Mouse (Mus musculus) retina, adult 2 months (tissue): ENCODE results near the gene Rfx4.

ENCODE experiments used
- DNase-seq: peaks from one replicate; pipeline ENCODE4 v3.0.0-alpha.2; 2012; ENCODE audit warnings: low read depth, low spot score

Rfx4 gene

DNA sequence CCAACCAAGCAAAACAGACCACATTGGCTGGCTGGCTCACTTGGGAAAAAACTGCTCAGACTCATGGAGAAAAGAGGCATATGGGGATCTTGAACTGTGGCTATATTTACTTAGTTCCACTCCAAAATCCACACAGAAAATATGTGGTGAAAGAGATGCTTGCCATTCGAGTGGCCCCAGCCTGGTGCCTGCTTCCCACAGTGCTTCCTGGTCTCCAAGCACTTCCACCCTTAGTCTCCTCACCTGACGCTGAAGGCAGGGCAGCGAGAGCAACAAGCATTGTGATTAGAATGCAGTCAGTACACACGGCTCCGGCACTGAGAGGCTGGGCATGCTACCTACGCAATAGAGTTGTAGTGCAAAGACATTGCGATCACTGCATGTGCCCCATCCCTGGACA, 111.7 kb downstream of the Rfx4 start:
- DNase-seq: no peak

GRCm38 (mm10) chr10:84871285-84871684, 115.4 kb downstream of the Rfx4 start:
- no peak for DNase-seq

DNA sequence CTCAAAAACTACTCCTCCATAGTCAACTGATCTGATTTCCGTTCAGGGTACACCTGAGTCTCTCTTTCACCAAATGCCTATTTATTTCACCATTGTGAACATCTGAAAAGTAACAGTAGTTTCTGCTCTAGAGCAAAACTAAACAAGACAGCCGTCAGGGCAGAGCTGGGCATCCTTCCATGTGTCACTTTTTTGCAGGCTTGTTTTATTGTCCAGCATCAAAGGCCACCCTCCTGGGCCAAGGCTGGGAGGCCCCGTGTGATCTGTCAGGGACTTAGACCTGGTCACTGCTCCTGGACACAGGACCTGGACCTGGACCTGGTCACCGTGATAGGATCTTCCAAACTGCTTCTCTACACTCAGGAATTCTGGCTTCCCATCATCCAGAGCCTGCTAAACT, 116.1 kb downstream of the Rfx4 start:
- no peak for DNase-seq

DNA sequence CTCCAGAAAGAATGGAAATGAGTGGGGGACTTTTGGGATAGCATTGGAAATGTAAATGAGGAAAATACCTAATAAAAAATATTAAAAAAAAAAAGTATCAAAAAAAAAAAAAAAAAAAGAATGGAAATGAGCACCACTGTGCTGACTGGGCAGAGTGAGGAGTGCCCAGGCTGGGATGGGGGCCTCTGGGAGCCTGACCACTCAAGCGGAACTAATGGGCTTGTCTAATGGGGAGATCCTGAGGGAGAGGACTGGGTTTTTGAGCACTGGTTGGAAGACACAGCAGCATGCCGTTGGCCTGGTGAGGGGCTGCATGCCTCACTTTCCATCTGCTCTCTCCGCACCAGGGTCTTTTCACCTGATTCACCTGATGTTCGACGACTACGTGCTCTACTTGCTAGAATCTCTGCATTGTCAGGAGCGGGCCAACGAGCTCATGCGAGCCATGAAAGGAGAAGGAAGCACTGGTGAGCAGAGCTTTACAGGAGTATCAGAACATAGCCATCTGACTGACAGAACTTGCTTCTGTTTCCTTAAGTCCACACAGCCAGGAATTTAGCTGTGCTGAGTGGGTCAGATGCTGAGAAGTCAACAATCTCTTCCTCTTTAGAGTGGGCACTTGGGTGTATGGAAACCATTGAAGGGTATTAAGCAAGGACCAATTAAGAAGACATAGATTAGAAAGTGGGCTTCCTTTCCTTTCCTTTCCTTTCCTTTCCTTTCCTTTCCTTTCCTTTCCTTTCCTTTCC, 124.1 kb downstream of the Rfx4 start:
- no peak for DNase-seq

DNA sequence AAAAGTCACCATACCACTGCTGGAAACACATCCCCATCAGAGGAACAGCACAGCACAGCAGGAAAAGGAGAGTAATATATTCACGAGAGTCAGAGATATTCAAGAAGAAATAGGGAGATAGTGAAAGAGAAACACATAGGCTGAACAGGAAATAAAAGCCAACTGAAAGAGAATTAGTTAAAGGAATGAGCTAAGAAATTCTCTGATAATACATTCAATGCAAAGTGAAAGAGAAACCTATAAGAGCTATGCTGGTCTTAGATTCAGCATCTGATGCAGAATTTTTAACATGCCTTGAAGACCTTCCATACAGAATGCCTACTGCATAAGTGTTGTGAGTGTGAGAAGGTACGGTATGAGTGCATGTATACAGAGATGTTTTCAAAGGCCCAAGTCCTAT, 126.7 kb downstream of the Rfx4 start:
- no peak for DNase-seq

DNA sequence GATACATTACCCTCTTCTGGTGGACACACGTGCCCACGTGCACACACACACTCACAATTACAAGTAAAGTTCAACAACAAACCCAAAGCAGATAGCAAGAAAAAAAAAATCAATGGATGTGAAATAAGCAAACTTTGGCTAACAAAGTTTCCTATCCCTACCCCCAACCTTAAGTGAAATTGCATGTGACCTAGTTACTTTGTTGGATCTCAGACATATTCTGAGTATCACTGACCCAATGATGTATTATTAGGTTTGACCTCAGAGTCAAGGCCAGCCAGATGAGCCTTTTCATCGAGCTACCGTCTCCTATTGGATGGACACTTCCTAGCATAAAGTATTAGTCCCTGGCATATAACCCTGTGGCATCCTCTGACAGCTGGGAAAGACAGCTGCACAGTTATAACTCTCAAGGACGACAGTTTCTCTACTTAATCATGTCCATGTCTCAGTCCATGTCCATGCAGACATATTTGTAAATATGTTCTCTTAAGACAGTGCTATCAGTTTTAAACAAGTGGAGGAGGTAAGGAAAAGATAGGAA, 129.6 kb downstream of the Rfx4 start:
- no peak for DNase-seq

DNA sequence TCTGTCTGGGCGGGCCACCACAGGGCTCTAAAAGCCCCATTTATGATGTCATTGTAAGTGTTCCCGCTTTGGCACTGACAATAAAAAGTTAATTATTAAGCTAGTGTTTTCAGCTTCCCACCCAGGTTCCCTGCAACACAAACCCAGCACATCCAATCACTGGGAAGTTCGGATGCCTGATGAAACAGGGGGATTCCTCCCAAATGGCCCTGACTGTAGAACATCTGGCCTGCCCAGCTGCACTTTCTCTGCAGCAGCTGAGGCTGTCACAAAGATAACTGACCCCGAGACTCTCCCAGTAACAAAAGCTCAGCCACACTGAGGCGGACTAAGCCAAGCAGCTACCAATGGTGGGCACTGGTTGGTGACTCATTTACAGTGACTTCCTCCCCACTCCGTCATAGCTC, 130.4 kb downstream of the Rfx4 start:
- DNase-seq: no peak

DNA sequence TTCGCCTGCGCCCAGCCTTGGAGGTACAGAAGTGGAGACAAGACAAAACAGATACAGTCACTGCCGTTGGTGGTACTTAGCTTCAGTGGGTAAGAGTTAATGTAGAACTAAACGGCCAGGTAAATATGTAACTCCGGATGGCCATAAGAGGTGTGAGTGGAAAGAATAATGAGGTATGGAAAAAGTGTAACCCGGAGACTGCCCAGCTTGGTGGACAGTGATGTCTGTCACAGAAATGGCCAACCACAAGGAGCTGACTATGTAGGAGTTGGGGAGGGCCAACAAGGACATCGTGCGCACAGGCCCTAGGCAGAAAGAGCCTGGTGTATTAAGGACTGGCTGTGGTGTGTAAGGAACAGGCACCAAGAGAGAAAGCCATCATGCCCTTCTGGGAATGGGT, 130.9 kb downstream of the Rfx4 start:
- no peak for DNase-seq

GRCm38 (mm10) chr10:84889096-84889846, 133.4 kb downstream of the Rfx4 start:
- DNase-seq: no peak

DNA sequence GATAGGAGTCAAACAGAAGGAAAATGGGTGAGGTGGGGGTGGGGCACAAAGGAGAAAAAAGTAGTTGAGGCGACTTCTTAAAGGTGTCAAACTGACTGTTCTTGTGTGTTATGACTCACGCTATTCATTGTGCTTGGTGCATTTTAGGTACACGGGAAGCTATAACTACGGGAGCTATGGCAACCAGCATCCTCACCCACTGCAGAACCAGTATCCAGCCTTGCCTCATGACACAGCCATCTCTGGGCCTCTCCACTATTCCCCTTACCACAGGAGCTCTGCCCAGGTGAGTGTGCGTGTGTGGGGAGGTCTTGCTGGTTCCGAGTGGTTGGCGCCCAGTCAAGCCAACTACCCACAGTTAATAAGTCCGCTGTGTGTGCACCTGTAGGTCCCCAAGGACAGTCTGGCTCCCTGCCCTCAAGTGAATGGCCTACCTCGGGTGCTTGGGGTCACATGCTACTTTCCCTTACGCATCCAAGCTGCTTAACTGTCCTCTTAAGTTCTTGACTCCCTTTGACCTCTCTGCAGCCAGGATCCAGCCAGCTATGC, 140.0 kb downstream of the Rfx4 start:
- DNase-seq: no peak

DNA sequence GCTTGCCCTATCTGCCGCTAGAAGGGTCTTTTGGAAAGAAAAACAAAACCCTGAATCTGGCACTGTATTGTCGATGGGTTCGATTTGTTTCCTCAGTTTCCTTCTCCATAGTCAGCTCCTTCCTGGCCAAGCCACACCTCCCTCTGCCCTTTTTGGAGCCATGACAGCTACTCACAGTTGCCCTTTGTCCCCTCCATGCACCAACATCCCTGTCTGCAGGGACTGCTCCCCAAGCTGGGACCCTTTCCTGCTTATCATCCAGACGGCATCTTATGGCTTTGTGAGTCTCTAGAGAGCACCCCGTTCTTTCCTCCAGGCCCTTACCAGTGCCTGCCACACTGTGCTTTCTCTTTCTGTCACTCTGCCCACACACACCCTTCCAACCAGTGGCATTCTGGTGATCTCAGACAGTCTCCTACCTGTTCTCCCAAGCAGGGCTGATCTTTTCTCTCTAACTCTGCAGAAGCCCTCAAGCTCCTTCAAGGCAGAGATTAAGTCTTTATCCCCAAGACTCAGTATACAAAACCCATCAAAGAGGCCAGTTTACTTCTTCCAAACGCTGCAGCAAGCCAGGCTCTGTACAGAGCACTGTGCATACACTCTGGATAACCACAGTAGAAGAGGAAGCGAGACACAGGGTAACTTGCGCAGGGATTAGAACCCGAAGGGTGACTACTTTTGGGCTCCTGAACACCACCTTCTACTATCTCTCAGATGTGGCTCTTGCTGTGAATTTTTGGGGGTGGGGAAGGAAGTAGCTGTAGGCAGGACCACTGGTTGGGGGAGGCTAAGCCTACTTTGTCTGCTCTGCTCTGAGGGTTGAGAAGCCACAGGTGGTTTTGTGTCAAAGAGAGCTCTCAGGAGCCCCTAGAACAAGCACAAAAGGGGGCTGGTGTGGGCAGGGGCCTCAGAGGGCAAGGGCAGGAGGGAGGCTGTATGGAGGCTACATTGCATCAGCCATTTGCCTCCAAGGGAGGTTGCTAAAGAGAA, 141.4 kb downstream of the Rfx4 start:
- DNase-seq: no peak

DNA sequence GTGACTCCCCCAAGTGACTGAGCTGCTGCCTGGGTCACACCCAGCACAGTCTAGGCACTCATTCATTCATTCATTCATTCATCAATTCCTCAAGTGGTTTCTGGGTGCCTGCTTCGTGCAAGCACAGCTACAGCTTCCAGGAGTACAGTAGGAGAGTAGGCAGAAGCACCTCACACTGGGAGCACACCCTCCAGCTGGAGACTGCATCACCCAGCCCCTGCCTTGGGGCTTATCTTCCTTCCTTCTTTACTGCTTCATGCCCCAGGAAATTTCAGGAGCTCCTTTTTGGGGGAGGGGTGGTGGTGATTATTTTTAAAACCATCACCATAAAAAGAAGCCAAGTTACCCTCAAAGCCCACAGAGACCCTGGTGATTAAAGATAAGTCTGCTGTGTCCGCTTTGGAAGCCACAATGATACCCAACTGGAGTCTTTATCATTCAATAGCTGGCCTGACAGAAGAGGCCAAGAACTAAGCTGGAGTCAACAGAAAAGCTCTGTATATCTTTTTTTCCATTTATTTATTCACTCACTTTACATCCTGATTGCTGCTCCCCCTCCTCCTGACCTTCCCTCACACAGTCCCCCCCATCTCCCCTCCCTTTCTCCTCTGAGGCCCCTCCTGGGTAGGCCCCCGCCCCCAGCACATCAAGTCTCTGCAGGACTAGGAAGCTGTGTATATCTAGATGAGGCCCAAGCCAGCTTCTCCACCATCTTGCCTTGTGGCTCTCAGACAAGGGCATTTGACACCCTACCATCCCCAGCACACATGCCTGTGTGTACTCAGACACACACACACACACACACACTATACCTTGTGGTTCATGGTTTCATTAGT, 142.5 kb downstream of the Rfx4 start:
- no peak for DNase-seq

- DNase-seq: no peak
These were observed 145.8 kb downstream of the Rfx4 start for GRCm38 (mm10) chr10:84901676-84902075.

DNA sequence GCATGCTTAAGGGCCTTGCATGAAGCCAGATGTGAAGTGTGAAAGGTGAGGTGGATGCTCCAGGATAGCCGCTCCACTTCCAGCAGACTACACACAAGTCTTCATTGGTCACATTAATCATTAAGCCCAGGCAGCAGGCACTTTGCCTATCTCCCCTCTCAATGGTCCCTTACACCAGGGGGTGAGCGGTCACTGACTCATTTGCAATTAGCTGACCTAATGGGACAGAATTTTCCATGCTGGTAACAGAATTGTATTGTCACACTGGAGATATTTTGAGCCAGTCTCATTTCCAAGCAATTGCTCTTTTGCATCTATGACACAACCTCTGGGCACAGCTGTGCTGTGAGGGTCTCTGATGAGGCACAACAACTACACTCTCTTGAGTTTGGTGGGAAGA, 146.4 kb downstream of the Rfx4 start:
- no peak for DNase-seq

DNA sequence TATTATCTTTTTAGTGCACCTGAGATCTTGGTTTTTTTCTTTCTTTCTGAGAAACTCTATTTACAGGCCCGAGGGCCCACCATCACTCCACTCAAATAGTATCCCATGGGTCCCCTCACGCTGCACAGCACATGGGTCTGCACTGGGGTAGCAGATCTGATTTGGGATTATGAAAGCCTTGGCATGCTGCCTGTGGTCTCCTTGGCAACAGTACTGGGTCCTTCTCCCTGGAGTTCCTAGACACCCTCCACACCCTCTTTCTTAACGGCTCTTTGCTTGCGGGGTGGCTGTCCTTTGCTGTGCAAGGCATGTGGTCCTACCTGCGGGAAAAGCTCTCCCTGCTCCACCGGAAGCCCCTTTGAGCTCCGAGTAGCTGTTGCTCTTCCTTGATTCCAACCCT, 147.4 kb downstream of the Rfx4 start:
- DNase-seq: no peak

GRCm38 (mm10) chr10:84903742-84904141, 147.9 kb downstream of the Rfx4 start:
- no peak for DNase-seq

- DNase-seq: no peak
These were observed 151.0 kb downstream of the Rfx4 start for GRCm38 (mm10) chr10:84906895-84907294.

DNA sequence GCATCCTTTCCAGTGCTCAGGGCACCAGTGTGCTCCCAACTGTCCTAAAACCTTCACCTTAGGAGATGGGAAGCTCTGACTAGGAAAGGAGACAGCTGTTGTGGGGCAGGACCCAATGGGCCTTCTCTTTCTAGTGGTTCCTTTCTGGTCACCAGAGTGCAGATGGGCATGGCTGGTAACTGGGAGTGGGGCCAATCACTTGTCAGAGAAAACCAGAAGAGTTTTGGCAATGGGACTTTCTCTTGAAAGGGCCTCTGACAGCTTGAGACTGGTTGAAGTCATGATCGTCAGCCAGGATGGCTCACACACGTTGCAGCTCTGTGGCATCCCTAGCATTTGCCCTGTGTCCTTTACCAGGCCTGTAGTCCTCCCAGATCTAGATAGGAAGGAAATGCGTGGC, 152.1 kb downstream of the Rfx4 start:
- no peak for DNase-seq

DNA sequence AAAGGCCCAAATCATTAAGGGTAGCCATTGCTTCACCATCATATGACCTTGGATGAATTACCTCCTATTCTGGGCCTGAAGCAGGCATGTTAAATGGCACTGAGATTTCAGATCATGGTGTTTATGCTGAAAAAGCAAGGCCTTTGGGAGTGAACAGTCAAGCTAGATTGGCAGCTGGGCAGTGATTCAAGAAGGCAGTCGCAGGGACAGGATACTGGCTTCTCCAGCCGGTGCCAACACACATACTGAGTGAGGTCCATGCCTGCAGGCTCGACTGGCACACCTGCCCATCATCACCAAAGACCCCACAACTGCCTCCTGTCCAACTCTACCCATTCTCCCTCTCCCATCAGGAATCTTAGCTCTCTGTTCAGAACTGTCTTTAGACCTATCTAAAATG, 152.6 kb downstream of the Rfx4 start:
- DNase-seq: no peak

- DNase-seq: no peak
These were observed 153.3 kb downstream of the Rfx4 start for GRCm38 (mm10) chr10:84909021-84909801.
